Mouse (Mus musculus) forebrain, embryonic 15.5 days (tissue): ENCODE results near the gene Olfr589. TPM values are rescaled to one million over a fixed set of nuclear protein-coding genes. Genes with fewer than 3 reads are reported as not detected.
"Not testable (repeated sequence)": the region's sequence is repeated elsewhere in the genome, so short reads cannot be mapped to it uniquely, and the experiment has no call there.

Experiments used
- ATAC-seq: fragments of 200-750 bp; cut with Nextera tagmentation; replicated peaks from 2 replicates; pipeline ENCODE4 v1.8.0; 2017; ENCODE audit warnings: mild to moderate bottlenecking, moderate TSS enrichment, moderate library complexity
- H3K27ac ChIP-seq: fragments of 300-500 bp; sonication (generic); replicated peaks from 2 replicates; pipeline ENCODE4 v1.5.1; 2015; ENCODE audit warnings: mild to moderate bottlenecking, inconsistent platforms
- H3K27me3 ChIP-seq: fragments of 300-500 bp; sonication (generic); 2 replicates; pipeline ENCODE4 v1.6.1; 2015; ENCODE audit warnings: inconsistent platforms
- H3K36me3 ChIP-seq: fragments of 300-500 bp; sonication (generic); 2 replicates; pipeline ENCODE4 v1.6.1; 2015; ENCODE audit warnings: mild to moderate bottlenecking, inconsistent platforms
- H3K4me1 ChIP-seq: fragments of 300-500 bp; sonication (generic); 2 replicates; pipeline ENCODE4 v1.6.1; 2015; ENCODE audit warnings: inconsistent platforms
- H3K4me2 ChIP-seq: fragments of 300-500 bp; sonication (generic); replicated peaks from 2 replicates; pipeline ENCODE4 v1.6.1; 2015; ENCODE audit warnings: mild to moderate bottlenecking, inconsistent platforms
- H3K4me3 ChIP-seq: fragments of 300-500 bp; sonication (generic); 2 replicates; pipeline ENCODE4 v1.5.1; 2015; ENCODE audit warnings: mild to moderate bottlenecking, inconsistent platforms
- H3K9ac ChIP-seq: fragments of 300-500 bp; sonication (generic); replicated peaks from 2 replicates; pipeline ENCODE4 v1.6.1; 2015; ENCODE audit warnings: mild to moderate bottlenecking, inconsistent platforms
- H3K9me3 ChIP-seq: fragments of 300-500 bp; sonication (generic); 2 replicates; pipeline ENCODE4 v1.6.1; 2016; ENCODE audit warnings: inconsistent platforms
- WGBS: fragments of 180-500 bp; shearing (Covaris S2); methylation state at CpG from one replicate; pipeline ENCODE4 v1.1.7; 2015; ENCODE audit warnings: mixed read lengths; 5-methylcytosine and 5-hydroxymethylcytosine counted together
- polyA plus RNA-seq: library from polyadenylated mRNA; unstranded; fragments of >200 nt; fragmentation: Nextera tagmentation; extraction: Ambion mirVana; gene quantifications from 2 replicates; pipeline ENCODE4 v1.2.1, GENCODE M21; 2015

Gene Olfr589
- polyA plus RNA-seq: not detected in 2 replicates

GRCm38 (mm10) chr7:103156256-103156655 lies at the start of gene Olfr589:
Gene Olfr589 (minus strand): TSS chr7:103156356.
- Histone ChIP-seq H3K27me3 (no peaks in the 10 kb centered on the region), H3K36me3 (no peaks in the 10 kb centered on the region), H3K4me3 (no peak within 1 kb of the TSS), H3K9me3 (no peaks in the 10 kb centered on the region), H3K27ac (no peak within 1 kb of the TSS), H3K4me1 (no peaks in the 10 kb centered on the region), H3K9ac (no peak within 1 kb of the TSS), H3K4me2 (no peak within 1 kb of the TSS)
- no peak for ATAC-seq
- WGBS: 66% methylated on average over 2 of the region's 2 CpGs

GRCm38 (mm10) chr7:103184503-103184902 lies 28.3 kb upstream of the Olfr589 start, which contains the start of gene Olfr592:
Gene Olfr592 (plus strand): TSS chr7:103184803.
- H3K4me3 ChIP-seq, H3K4me1 ChIP-seq, H3K9me3 ChIP-seq, H3K27ac ChIP-seq, H3K4me2 ChIP-seq, ATAC-seq, H3K36me3 ChIP-seq, H3K9ac ChIP-seq, H3K27me3 ChIP-seq: not testable (repeated sequence)
- 81% methylated on average over 1 of the region's 1 CpGs for WGBS

- Histone ChIP-seq H3K4me2 (no peak within 1 kb of the TSS), H3K4me1 (no peaks in the 10 kb centered on the region), H3K36me3 (no peaks in the 10 kb centered on the region), H3K9me3 (0 out of 2 replicates have a peak, but pooled peaks cover 4% of the 10 kb centered on the region), H3K9ac (no peak within 1 kb of the TSS), H3K4me3 (no peak within 1 kb of the TSS), H3K27me3 (no peaks in the 10 kb centered on the region), H3K27ac (no peak within 1 kb of the TSS)
- 76% methylated on average over 1 of the region's 1 CpGs for WGBS
- ATAC-seq: no peak
Observed at GRCm38 (mm10) chr7:103178240-103178639, 22.1 kb upstream of the Olfr589 start, which contains the start of gene Olfr591. Gene Olfr591 (minus strand): TSS chr7:103178340.

- no peak overlapping the region for H3K4me2 ChIP-seq
- no peaks in the 10 kb centered on the region for H3K9me3 ChIP-seq
- no peak overlapping the region for H3K9ac ChIP-seq
- H3K36me3 ChIP-seq: no peaks in the 10 kb centered on the region
- H3K27ac ChIP-seq: no peak overlapping the region
- H3K4me1 ChIP-seq: no peaks in the 10 kb centered on the region
- no peak for ATAC-seq
- no peak overlapping the region for H3K4me3 ChIP-seq
- H3K27me3 ChIP-seq: no peaks in the 10 kb centered on the region
- WGBS: 80% methylated on average over 5 of the region's 5 CpGs
Observed at GRCm38 (mm10) chr7:103169697-103170096, 13.5 kb upstream of the Olfr589 start.

- Histone ChIP-seq H3K9me3 (no peaks in the 10 kb centered on the region), H3K27me3 (no peaks in the 10 kb centered on the region), H3K4me1 (no peaks in the 10 kb centered on the region), H3K27ac (no peak within 1 kb of the TSS), H3K36me3 (no peaks in the 10 kb centered on the region), H3K4me3 (no peak within 1 kb of the TSS), H3K9ac (no peak within 1 kb of the TSS), H3K4me2 (no peak within 1 kb of the TSS)
- ATAC-seq: no peak
- 83% methylated on average over 1 of the region's 1 CpGs for WGBS
Observed at GRCm38 (mm10) chr7:103140579-103140978, 15.6 kb downstream of the Olfr589 start, which contains the start of gene Olfr588-ps1. Gene Olfr588-ps1 (plus strand): TSS chr7:103140879.

- H3K4me1 ChIP-seq: no peaks in the 10 kb centered on the region
- ATAC-seq: no peak
- 97% methylated on average over 3 of the region's 3 CpGs for WGBS
- H3K36me3 ChIP-seq: no peaks in the 10 kb centered on the region
- no peak within 1 kb of the TSS for H3K27ac ChIP-seq
- no peaks in the 10 kb centered on the region for H3K27me3 ChIP-seq
- no peak within 1 kb of the TSS for H3K4me3 ChIP-seq
- H3K4me2 ChIP-seq: no peak within 1 kb of the TSS
- no peak within 1 kb of the TSS for H3K9ac ChIP-seq
- no peaks in the 10 kb centered on the region for H3K9me3 ChIP-seq
Observed at GRCm38 (mm10) chr7:103125538-103125937, 30.6 kb downstream of the Olfr589 start, which contains the start of gene Olfr586. Gene Olfr586 (minus strand): TSS chr7:103125638.

- no peak for ATAC-seq
- 50% methylated on average over 3 of the region's 3 CpGs for WGBS
Observed at GRCm38 (mm10) chr7:103119406-103119805, 36.8 kb downstream of the Olfr589 start.

More at GRCm38 (mm10) chr7:103119406-103119805, 36.8 kb downstream of the Olfr589 start:
- no peaks in the 10 kb centered on the region for H3K9me3 ChIP-seq
- no peak overlapping the region for H3K4me3 ChIP-seq
- no peaks in the 10 kb centered on the region for H3K27me3 ChIP-seq
- H3K27ac ChIP-seq: no peak overlapping the region
- H3K9ac ChIP-seq: no peak overlapping the region
- H3K4me1 ChIP-seq: no peaks in the 10 kb centered on the region
- H3K36me3 ChIP-seq: no peaks in the 10 kb centered on the region
- no peak overlapping the region for H3K4me2 ChIP-seq

Other genes starting within 250 kb of the Olfr589 start
- not detected in 2 replicates for gene Olfr571, start 238.8 kb downstream of the Olfr589 start, polyA plus RNA-seq
- gene Olfr572, start 231.9 kb downstream of the Olfr589 start, polyA plus RNA-seq: not detected in 2 replicates
- gene Olfr573-ps1, start 213.8 kb downstream of the Olfr589 start, polyA plus RNA-seq: not detected in 2 replicates
- not detected in 2 replicates for gene Olfr574, start 207.9 kb downstream of the Olfr589 start, polyA plus RNA-seq
- not detected in 2 replicates for gene Olfr575, start 197.6 kb downstream of the Olfr589 start, polyA plus RNA-seq
- not detected in 2 replicates for gene Olfr576, start 193.7 kb downstream of the Olfr589 start, polyA plus RNA-seq
- gene Olfr577, start 180.4 kb downstream of the Olfr589 start, polyA plus RNA-seq: not detected in 2 replicates
- gene Olfr578, start 167.0 kb downstream of the Olfr589 start, polyA plus RNA-seq: not detected in 2 replicates
- gene Olfr582, start 118.3 kb downstream of the Olfr589 start, polyA plus RNA-seq: not detected in 2 replicates
- not detected in 2 replicates for gene Olfr583, start 105.1 kb downstream of the Olfr589 start, polyA plus RNA-seq
- gene Olfr584, start 74.5 kb downstream of the Olfr589 start, polyA plus RNA-seq: not detected in 2 replicates
- not detected in 2 replicates for gene Olfr585, start 58.6 kb downstream of the Olfr589 start, polyA plus RNA-seq
- gene Olfr586, start 30.7 kb downstream of the Olfr589 start, polyA plus RNA-seq: not detected in 2 replicates
- not detected in 2 replicates for gene Olfr588-ps1, start 15.5 kb downstream of the Olfr589 start, polyA plus RNA-seq
- gene Olfr591, start 22.0 kb upstream of the Olfr589 start, polyA plus RNA-seq: not detected in 2 replicates
- not detected in 2 replicates for gene Olfr592, start 28.4 kb upstream of the Olfr589 start, polyA plus RNA-seq
- gene Olfr593, start 55.5 kb upstream of the Olfr589 start, polyA plus RNA-seq: not detected in 2 replicates
- gene Olfr594, start 60.6 kb upstream of the Olfr589 start, polyA plus RNA-seq: not detected in 2 replicates
- gene Usp17ld, start 96.1 kb upstream of the Olfr589 start, polyA plus RNA-seq: not detected in 2 replicates
- not detected in 2 replicates for gene Olfr596, start 149.3 kb upstream of the Olfr589 start, polyA plus RNA-seq
- gene Olfr597, start 160.0 kb upstream of the Olfr589 start, polyA plus RNA-seq: not detected in 2 replicates
- not detected in 2 replicates for gene Olfr598, start 167.2 kb upstream of the Olfr589 start, polyA plus RNA-seq
- not detected in 2 replicates for gene Olfr599, start 179.6 kb upstream of the Olfr589 start, polyA plus RNA-seq
- gene Olfr600, start 193.3 kb upstream of the Olfr589 start, polyA plus RNA-seq: not detected in 2 replicates
- gene Olfr601, start 206.3 kb upstream of the Olfr589 start, polyA plus RNA-seq: not detected in 2 replicates
- gene Olfr603, start 229.8 kb upstream of the Olfr589 start, polyA plus RNA-seq: not detected in 2 replicates